Mouse (Mus musculus): ENCODE results near the gene Serpina3k.

GRCm38 (mm10) chr12:104293963-104294362 is 44.3 kb upstream of the Serpina3k start:
- TF ChIP-seq CTCF (IDR thresholded peaks at IDR 0.05; ENCODE audit: low read depth, low read length) = no peak
- no peak for TF ChIP-seq GATA1 (IDR thresholded peaks at IDR 0.05; ENCODE audit: borderline replicate concordance, low read length)
- no peak for TF ChIP-seq TAL1 (conservative IDR thresholded peaks at IDR 0.05; ENCODE audit: low read depth, low read length)
- TF ChIP-seq POLR2AphosphoS5 (IDR thresholded peaks at IDR 0.05; ENCODE audit: insufficient replicate concordance, low read depth, low read length) = no peak
- TF ChIP-seq GATA2 (IDR thresholded peaks at IDR 0.05; ENCODE audit: borderline replicate concordance, low read depth, low read length) = no peak

Measured in G1E (cell line).